Mouse (Mus musculus) A20 (cell line): ENCODE data around the gene Tspan11.

Source experiments
- DNase-seq: peaks from one replicate; pipeline ENCODE4 v3.0.0-alpha.2; 2011; ENCODE audit warnings: low read depth, low spot score

Gene Tspan11

DNA sequence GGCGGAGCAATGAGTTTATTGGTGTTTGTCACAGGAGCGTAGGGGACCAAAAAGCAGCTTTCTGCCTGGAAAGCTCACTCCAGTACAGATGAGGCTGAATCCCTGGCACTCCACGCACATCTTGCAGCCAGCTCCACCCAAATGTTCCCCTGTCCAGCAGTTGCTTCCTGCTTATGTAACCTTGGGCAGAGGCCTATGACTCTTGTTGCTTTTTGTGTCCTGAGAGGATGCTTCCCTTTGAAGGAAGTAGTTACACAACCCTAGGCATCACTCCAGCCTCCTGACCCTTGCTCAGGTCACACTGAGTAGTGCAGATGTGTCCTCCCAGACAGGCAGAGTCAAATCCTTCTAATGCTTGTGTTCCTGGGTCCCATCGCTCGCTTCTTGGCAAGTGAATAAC lies 46.5 kb downstream of the Tspan11 start:
- no peak for DNase-seq

DNA sequence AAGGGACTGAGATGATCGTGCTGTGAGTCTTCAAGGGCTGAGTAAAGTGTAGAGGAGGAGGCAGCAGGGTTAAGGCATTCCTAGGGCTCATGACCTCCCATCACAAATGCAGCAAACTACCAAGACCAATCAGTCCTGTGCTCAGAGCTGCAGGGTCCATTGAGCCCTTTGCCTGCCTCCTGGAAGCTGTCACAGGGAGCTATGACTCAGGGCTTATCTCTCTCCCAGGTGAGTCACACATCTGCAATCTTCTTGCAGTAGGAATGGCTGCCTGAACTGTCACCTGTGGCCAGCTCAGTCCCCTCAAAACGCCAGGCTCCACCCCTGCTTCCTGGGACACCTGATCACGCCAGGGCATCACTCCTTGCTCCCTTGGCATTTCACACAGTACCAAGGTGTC lies 47.7 kb downstream of the Tspan11 start:
- no peak for DNase-seq

DNA sequence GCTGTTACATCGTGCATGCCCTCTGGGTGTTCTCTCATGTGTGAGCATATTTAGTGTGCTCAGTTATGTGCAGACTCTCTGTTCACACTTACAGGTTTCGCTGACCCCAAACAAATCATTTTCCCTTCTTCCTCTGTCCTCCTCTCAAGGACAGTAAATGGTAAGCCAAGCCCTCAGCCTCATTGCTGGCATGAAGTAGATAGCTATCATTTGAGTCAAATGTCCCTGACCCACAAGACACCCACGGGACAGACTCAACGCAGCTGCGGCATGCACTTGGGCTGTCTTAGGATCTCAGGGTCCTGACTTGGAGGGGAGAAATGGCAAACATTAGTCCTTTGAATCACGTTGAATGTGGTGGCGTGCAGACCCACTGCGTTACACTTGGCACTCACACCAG lies 55.0 kb downstream of the Tspan11 start:
- DNase-seq: no peak

DNA sequence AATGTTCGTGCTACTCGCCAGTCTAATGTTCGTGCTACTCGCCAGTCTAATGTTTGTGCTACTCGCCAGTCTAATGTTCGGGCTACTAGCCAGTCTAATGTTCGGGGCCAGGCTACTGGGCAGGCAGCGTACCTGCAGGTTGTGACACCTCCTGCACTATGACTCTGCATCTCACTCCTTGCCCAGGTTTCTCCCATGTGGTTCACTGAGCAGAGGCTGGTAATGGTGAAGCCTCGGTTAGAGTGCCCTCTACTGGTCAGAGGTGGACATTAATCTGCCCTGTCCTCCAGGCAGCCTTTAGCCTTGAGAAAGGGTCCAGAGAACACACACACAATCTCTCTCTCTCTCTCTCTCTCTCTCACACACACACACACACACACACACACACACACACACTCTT lies 58.3 kb downstream of the Tspan11 start:
- peak; percentile 54 for DNase-seq

- no peak for DNase-seq
Observed at GRCm38 (mm10) chr6:127948656-127949055, 61.3 kb downstream of the Tspan11 start.

GRCm38 (mm10) chr6:127949885-127950284 lies 62.5 kb downstream of the Tspan11 start:
- DNase-seq: no peak

- DNase-seq: no peak
Observed at GRCm38 (mm10) chr6:127953071-127953470, 65.7 kb downstream of the Tspan11 start.

GRCm38 (mm10) chr6:127956172-127956571 lies 68.8 kb downstream of the Tspan11 start:
- DNase-seq: no peak

DNA sequence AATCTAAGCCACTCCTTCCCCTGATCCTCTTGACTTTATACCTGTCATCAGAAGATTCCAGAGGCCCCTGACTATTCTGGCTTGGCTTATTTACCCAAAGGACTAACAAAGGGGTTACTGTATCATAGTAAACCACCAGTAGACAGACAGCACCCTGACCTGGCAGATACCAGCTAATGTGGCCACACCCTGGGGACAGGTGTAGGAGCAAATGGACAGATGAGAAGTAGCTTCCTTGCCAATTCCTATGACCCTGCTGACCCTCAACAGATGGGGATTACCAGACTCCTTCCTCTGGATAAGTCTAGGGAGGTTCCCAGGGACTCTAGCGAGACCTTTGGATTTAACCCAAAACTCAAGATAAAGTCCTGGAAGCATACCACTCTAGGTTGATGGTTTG lies 72.8 kb downstream of the Tspan11 start:
- no peak for DNase-seq

DNA sequence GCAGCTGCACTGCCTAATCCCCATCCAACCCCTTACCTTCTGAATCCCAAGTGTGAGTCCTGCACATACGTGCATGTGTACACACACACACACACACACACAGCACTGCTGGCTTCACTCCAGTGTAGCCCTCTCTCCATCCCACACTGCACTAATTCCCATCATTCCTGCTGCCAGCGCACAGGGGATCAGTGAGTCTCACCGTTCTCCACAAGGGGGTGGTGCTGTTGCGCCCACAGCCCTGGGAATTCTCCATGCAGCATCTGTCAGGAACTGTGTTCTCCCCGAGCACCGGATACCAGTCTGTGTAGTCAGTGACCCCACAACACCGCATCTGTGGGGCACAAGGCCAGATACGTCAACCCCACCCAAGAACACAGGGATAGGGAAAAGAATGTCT lies 78.1 kb downstream of the Tspan11 start:
- DNase-seq: no peak

DNA sequence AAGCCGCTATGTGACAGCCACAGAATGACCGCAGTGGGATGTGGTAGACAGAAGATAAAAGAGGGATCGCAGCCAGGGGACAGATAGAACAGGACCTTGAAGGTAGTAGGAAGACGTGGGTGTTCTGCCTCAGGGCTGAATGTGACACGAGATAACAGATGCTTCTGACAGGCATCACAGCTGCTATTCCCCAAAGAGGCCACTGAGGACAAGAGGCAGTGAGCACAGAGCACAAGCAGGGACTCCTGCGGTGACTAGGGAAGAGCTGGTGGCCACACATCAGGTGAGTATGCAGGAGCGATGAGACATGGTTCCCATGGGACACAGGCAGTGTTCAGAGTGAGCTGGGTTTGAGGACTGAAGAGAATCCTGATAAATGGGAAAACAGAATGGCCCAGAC lies 82.3 kb downstream of the Tspan11 start:
- no peak for DNase-seq

GRCm38 (mm10) chr6:127970120-127970519 lies 82.7 kb downstream of the Tspan11 start:
- peak; percentile 54 for DNase-seq

DNA sequence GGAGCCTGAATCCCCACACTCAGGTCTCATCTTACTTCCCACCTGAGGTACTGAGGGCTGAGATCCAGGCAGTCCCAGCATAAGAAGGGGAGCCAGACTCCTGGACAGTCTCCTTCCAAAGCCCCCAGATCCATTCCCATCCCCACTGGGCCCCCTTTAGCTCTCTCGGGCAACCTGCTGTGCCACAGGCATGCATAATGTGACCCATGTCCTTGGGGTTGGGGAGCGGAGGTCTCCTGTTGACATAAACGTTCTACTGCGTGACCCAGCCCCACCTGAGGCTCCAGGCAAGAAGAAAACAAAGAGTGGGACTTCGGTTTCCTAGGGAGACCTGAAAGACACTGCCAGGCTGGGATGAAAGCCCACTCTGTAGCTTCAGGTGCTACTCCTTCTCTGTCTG lies 83.5 kb downstream of the Tspan11 start:
- DNase-seq: no peak

DNA sequence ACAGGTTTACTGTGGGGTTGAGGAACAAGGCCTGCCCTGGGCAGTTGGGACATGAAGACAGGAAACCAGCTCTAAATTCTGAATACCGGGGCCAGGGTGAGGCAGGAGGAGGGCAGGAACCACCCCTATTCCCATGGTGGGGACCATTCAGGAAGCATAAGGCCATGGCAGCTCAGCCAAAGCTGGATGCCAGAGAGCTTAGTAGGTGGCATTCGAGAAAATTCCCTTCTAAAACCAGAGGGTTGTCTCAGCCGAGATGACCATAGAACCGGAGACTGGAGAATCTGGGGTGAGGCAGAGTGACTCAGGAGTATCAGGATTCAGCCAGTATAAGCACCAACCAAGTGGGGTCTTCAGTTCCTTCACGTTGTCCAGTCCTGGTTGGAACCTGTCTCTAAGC lies 84.5 kb downstream of the Tspan11 start:
- no peak for DNase-seq

DNA sequence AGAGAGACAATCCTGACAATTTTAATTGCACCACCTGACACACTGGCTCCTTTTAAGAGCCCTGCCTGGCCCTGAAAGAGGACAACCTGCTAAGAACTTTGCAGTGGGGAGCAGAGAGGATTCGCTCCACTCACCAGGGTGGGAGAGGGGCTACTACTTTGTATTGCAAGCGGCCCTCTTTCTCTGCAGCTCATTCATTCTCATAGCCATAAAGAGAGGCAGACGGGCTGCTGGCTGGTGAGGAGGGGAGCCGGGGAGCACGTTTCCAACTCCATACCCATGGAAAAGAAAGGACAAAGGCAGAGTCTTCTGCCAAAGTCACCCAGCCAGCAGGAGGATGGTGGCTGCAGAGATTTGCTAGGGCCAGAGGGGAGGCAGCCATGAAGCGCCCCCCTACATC lies 86.2 kb downstream of the Tspan11 start:
- DNase-seq: no peak

GRCm38 (mm10) chr6:127974000-127974399 lies 86.6 kb downstream of the Tspan11 start:
- no peak for DNase-seq

- DNase-seq: no peak
Observed at GRCm38 (mm10) chr6:127976695-127977094, 89.3 kb downstream of the Tspan11 start.

GRCm38 (mm10) chr6:127978941-127979340 lies 91.6 kb downstream of the Tspan11 start:
- no peak for DNase-seq

DNA sequence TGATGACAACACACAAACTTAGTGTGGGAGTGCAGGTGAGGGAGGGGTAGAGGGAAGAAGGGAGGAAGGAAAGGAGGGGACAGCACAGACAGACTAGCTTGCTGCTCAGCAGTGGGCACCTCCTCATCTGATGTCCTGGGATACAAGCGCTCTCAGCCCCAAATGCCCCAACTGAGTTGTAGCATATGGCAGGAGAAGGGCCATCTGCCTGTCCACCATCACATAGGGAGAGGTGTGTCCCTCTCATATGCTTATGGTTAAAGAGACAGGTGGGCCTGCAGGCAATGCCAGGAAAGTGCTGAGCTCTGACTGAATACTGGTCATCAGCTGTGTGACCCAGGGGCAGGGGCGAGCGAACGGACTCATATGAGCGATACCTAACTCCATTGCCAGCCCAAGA lies 92.4 kb downstream of the Tspan11 start:
- DNase-seq: no peak

DNA sequence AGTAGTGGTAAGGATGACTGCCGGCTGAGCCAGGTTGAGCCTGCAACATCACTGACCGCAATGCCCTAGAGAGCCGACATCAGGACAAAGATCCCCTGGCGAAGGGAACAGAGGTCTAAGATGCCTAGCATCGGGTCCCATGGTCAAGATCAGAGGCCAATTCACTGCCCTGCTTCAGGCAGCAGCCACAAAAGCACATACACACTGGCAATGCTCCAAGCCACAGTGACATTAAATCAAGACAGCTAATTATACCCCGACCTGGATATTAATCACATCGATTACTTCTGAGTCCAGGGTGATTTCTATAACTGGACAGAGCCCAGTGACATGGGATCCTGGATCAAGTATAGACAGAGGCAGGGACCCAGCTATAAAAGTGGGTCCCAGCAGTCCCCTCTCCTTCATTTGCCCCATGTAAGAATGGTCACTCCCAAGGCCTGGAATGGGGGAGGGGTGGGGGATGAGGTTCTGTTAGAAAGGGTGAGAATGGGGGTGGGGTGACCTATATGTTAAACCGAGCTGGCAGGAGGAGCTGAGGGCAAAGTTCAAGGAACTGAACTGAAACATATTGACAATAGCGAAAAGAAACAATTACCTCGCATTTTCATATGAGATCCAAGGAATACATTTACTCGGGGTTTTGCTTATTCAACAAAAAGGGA lies 93.1 kb downstream of the Tspan11 start:
- DNase-seq: no peak

- DNase-seq: no peak
Observed at GRCm38 (mm10) chr6:127981176-127981575, 93.8 kb downstream of the Tspan11 start.

GRCm38 (mm10) chr6:127986357-127986756 lies 99.0 kb downstream of the Tspan11 start:
- no peak for DNase-seq

GRCm38 (mm10) chr6:127987374-127987773 lies 100.0 kb downstream of the Tspan11 start:
- no peak for DNase-seq

GRCm38 (mm10) chr6:127988944-127989494 lies 101.6 kb downstream of the Tspan11 start:
- no peak for DNase-seq
